Mouse (Mus musculus) ES-E14 (cell line): Measurements from ENCODE around the gene Llgl2. TPM values are rescaled to one million over a fixed set of nuclear protein-coding genes. Genes with fewer than 3 reads are reported as not detected.

Experiments used
- DNase-seq: peaks from one replicate; pipeline ENCODE4 v3.0.0-alpha.2; 2013; ENCODE audit warnings: low read depth, low spot score
- H3K27ac ChIP-seq: 2 replicates; pipeline ENCODE4 v1.5.1; 2012; ENCODE audit warnings: low read depth, mild to moderate bottlenecking, low read length, moderate library complexity, mixed read lengths; ENCODE audit not compliant: poor library complexity, insufficient read depth, severe bottlenecking
- H3K36me3 ChIP-seq: 2 replicates; pipeline ENCODE4 v1.6.1; 2012; ENCODE audit warnings: mild to moderate bottlenecking, low read length, moderate library complexity, mixed read lengths; ENCODE audit not compliant: control insufficient read depth, poor library complexity, insufficient read depth, severe bottlenecking
- H3K4me1 ChIP-seq, 2 experiments: fragments of 150-350 bp in 1 of 2; sonication (generic) in 1 of 2; 2 replicates each; pipeline ENCODE4 v1.6.1; 2012; ENCODE audit warnings: low read length in 2 of 2, mild to moderate bottlenecking in 1 of 2, mixed read lengths in 1 of 2; ENCODE audit not compliant: control insufficient read depth in 2 of 2, insufficient read depth in 2 of 2, poor library complexity in 1 of 2
- H3K4me3 ChIP-seq, 2 experiments: fragments of 150-350 bp in 1 of 2; sonication (generic) in 1 of 2; 2 replicates each; pipeline ENCODE4 v1.5.1; 2012; ENCODE audit warnings: low read length in 2 of 2, low read depth in 1 of 2, mild to moderate bottlenecking in 1 of 2, mixed read lengths in 1 of 2; ENCODE audit not compliant: insufficient read depth in 1 of 2, poor library complexity in 1 of 2, severe bottlenecking in 1 of 2
- H3K9ac ChIP-seq: 2 replicates; pipeline ENCODE4 v1.6.1; 2012; ENCODE audit warnings: low read depth, mild to moderate bottlenecking, low read length, mixed read lengths; ENCODE audit not compliant: poor library complexity, insufficient read depth, severe bottlenecking
- H3K9me3 ChIP-seq: fragments of 150-350 bp; sonication (generic); 2 replicates; pipeline ENCODE4 v1.6.1; 2012; ENCODE audit warnings: low read depth, mild to moderate bottlenecking, low read length; ENCODE audit not compliant: control insufficient read depth, insufficient read depth
- CHD2 ChIP-seq: IDR thresholded peaks from 2 replicates; pipeline ENCODE4 v1.6.1; 2014; ENCODE audit warnings: mild to moderate bottlenecking, low read depth, low read length, inconsistent platforms
- HCFC1 ChIP-seq: IDR thresholded peaks from 2 replicates; pipeline ENCODE4 v1.6.1; 2012; ENCODE audit warnings: low read length, inconsistent platforms, borderline replicate concordance; ENCODE audit not compliant: insufficient read depth
- MAFK ChIP-seq: IDR thresholded peaks from 2 replicates; pipeline ENCODE4 v1.6.1; 2014; ENCODE audit warnings: mild to moderate bottlenecking, low read depth, low read length, inconsistent platforms; ENCODE audit not compliant: insufficient read depth
- ZC3H11A ChIP-seq: IDR thresholded peaks from 2 replicates; pipeline ENCODE4 v1.6.1; 2012; ENCODE audit warnings: low read depth, mild to moderate bottlenecking, inconsistent platforms, low read length, borderline replicate concordance
- ZNF384 ChIP-seq: IDR thresholded peaks from 2 replicates; pipeline ENCODE4 v1.6.1; 2012; ENCODE audit warnings: low read depth, low read length, inconsistent platforms
- in situ Hi-C, 2 experiments: fragments of 600-800 bp; cut with MboI; formaldehyde crosslinking; loops; one replicate each; pipeline ENCODE4 v1.15.1; 2025; ENCODE audit warnings: low sequenced_read_pairs in 2 of 2, inconsistent platforms in 1 of 2; ENCODE audit not compliant: unreplicated experiment in 2 of 2
- total RNA-seq: library from RNA; depleted of rRNA; stranded (reverse); fragments of 300-350 nt; gene quantifications from 2 replicates; pipeline ENCODE4 v1.2.3, GENCODE M21; 2012

The Llgl2 gene
- total RNA-seq, 1 experiment: 145 TPM

DNA sequence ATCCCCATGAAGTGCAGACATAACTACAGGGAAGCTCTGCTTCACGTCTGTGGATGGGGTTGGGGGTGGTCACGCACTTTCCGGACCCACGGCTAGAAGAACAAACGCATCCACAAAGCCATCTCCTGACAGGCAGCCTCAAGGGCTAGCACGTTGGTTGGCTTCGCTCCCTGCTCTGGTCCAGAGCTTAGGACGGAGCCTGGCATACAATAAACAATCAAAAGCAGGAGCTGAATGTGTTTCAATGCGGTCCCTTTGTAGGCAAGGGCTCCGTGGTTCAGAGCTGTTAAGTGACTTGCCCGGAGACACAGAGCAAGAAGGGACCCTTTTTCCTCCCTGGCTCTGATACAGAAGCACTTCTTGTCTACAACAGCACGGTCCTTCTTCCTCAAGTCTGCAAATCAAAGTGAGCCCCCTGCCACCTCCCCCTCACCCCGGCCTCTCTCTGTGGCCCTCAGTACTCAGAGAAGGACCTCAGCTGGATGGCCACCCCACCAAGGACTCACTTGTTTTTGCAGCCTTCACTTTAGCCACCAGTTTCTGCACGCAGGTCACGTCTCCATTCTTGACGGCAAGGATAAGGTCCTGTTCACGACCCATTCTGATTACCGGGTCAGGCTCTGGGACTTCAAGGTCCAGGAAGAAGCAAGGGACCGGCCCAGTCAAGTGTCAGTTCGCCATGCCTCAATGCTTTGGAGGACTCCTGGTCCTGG, 12.3 kb upstream of the Llgl2 start:
- H3K9me3 ChIP-seq: no peaks in the 10 kb centered on the region
- H3K9ac ChIP-seq: no peak overlapping the region
- no peak overlapping the region for H3K27ac ChIP-seq
- DNase-seq: no peak
- peaks cover 3 to 28% of the 10 kb centered on the region in 2 experiments; a peak in 2 of 4 replicates for H3K4me1 ChIP-seq
- in situ Hi-C loops: no loop called here
- no peaks in the 10 kb centered on the region; the same call in 1 of the 2 replicates for H3K36me3 ChIP-seq
- TF ChIP-seq CHD2: no peak
- no peak for TF ChIP-seq HCFC1
- no peak overlapping the region for H3K4me3 ChIP-seq

DNA sequence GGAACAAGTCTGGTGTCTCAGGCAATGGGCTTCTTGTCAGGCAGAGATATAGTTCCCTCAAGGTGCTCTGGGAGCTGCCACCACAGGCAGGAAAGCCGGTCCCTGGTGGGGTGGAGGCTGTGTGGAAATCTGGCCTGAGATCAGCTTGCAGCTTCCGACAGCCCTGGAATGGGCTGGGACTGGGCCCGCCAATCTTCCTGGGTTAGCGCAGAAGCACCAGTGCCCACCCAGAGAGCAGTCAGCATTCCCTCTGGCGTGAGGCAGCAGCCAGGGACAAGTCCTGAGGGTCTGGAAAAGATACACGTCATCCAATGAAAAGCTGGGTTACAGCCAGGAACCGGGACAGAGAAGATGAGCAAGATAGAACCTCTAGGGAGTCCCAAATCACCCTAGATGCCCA, 11.8 kb upstream of the Llgl2 start:
- Histone ChIP-seq H3K27ac (no peak overlapping the region), H3K9ac (no peak overlapping the region), H3K4me3 (no peak overlapping the region), H3K36me3 (peaks cover 2% of the 10 kb centered on the region; the same call in 1 of the 2 replicates), H3K9me3 (no peaks in the 10 kb centered on the region), H3K4me1 (peaks cover 3 to 28% of the 10 kb centered on the region in 2 experiments; a peak in 2 of 4 replicates)
- no peak for DNase-seq
- no peak for TF ChIP-seq HCFC1
- TF ChIP-seq ZNF384: no peak
- no peak for TF ChIP-seq MAFK
- no peak for TF ChIP-seq ZC3H11A
- no peak for TF ChIP-seq CHD2
- in situ Hi-C loops: no loop called here

DNA sequence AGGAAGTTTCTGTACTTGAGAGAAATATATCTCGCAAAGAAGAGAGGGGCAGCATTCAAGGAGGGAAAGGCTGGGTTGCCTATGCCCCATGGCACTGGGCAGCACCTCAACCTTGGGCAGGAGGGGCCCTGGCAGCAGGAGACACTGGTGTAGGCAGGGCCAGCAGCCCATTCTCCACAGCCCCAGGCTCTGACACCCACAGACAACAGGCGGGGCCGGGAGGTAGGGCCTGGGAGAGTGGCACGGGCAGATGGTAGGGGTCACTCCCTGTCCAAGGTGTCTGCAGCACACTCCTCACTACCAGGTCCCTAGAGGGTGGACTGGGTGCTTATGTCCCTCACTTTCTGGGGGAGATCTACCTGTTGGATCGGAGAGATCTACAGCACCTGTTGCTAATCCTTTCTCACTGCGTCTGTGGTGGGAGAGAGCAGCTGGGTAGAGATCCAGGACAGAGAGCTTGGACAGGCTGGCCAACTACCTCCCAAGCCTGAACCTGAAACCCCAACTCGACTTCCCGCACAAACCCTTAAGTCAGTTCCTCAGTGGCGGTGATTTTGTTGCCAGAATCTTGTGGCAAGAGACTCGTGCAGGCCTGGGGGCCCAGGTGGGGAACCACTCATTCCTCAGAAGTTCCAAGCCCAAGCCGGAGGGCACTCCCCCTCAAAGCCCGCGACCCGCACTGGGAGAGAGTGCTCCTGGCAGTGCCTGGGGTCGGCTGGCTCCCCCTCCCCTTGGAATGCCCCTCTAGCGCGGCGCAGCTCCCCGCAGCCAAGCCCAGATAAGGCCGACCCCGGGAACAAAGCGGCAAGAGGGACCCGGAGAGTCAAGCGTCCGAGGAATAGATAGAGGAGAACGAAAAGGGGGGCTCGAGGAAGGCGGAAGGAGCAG, 11.1 kb upstream of the Llgl2 start:
- in situ Hi-C loops: no loop called here
- Histone ChIP-seq H3K27ac (no peak overlapping the region), H3K9ac (peak overlapping the region; percentile 92), H3K4me1 (peaks cover 3 to 28% of the 10 kb centered on the region in 2 experiments; a peak in 2 of 4 replicates), H3K9me3 (no peaks in the 10 kb centered on the region), H3K4me3 (peak overlapping the region; percentile 88 to 94), H3K36me3 (peaks cover 7% of the 10 kb centered on the region)
- DNase-seq: peak; percentile 40
- TF ChIP-seq MAFK (no peak), ZNF384 (no peak), CHD2 (no peak), HCFC1 (no peak), ZC3H11A (no peak)

DNA sequence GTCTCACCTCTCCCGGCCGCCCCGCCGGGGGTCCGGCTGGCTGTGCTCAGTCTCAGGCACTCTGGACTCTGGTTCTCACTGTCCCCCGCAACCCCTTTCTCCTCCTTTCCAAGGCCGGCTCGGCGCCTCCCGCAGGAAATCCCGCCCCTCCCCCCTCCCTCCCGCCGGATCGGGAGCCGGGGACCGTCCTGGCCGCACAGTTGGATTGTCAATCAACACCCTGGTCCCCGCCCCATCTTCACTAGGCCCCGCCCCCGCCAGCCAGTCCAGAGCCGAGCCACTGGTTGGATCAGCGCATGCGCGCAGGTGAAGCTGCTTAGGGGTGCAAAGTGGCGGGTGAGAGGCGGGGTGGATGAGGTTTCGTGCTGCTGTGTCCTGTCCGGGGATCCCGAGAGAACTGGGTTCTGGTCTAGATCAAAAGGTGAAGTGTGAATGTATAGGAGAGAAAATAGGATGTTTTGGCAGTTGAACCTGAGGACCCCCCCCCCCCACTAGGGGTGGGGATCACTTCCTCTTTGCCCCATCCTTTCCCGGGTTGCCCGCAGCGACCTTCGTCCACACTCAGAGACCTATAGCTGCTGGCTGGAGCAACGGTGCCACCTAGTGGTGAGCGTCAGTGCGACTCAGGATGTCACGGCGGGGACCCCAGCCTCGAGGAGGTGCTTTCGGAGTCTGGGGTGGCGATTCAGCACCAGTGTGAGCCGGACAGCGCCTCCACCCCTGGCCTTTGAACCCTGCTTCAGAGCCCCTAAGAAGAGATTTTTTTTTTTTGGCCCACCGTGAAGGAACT, 10.1 kb upstream of the Llgl2 start, which contains the start of gene Caskin2:
TSS of gene Caskin2 (minus strand) at position 133 of the 790 bp plus-strand sequence.
- H3K9me3 ChIP-seq: no peaks in the 10 kb centered on the region
- peak; percentile 98 for DNase-seq
- peaks cover 13% of the 10 kb centered on the region for H3K36me3 ChIP-seq
- peaks cover 3 to 20% of the 10 kb centered on the region in 2 experiments; a peak in 2 of 4 replicates for H3K4me1 ChIP-seq
- TF ChIP-seq ZNF384 (peak; percentile 99), CHD2 (peak; percentile 56; the same call in 1 of the 2 replicates), MAFK (no peak)
- H3K9ac ChIP-seq: peak within 1 kb of the TSS; percentile 92
- H3K27ac ChIP-seq: no peak within 1 kb of the TSS
- peak within 1 kb of the TSS; percentile 91 to 94 for H3K4me3 ChIP-seq
- in situ Hi-C loops: no loop called here
